In the genomic region with DNA sequence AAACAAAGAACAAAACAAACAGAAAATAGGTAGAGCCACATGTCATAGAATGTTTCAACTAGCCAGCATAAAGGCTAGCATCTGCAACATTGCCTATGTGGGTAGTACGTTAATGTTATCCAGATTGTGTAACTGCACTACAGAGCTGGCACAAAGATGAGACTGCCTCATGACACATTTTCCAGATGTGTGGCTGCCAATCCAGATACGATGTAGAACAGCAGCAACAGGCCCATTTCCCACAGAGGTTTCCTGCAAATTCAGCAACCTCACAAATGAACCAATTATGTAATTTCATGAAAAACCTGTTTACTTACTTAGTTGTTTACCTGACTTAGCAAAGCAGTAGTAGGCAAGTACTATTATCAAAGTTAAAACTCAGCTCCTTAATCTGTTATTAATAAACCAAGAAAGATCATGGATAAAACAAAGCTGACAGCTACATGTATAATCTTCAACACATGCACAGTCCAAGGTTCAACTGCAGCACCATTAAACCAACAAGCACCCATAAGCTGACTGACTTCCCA, we compare ENCODE assay signal across 22 mouse cellular contexts. TPM values are rescaled to one million over a fixed set of nuclear protein-coding genes. Genes with fewer than 3 reads are reported as not detected.
"Had no signal": no experiment of that assay in that cellular context is flagged by ENCODE, and none has a peak within 500 bp of the region (broad histone marks: within the 10 kb centered on the region; RNA-seq: fewer than 3 reads in every experiment).

No protein-coding gene starts in this region.

- H3K4me2 ChIP-seq: liver, embryonic 13.5 days; neural tube, embryonic 15.5 days had no signal

- H3K9me3 ChIP-seq: limb, embryonic 10.5 days; liver, embryonic 13.5 days; neural tube, embryonic 15.5 days had no signal

- H3K4me1 ChIP-seq: limb, embryonic 10.5 days; liver, embryonic 13.5 days; neural tube, embryonic 15.5 days had no signal

- H3K9ac ChIP-seq: liver, embryonic 13.5 days; liver, postnatal 0 days; neural tube, embryonic 15.5 days had no signal

- H3K27me3 ChIP-seq: liver, embryonic 13.5 days; neural tube, embryonic 15.5 days had no signal

- H3K4me3 ChIP-seq: left cerebral cortex, adult 2 months; limb, embryonic 10.5 days; liver, embryonic 13.5 days; myocyte; neural tube, embryonic 15.5 days had no signal

- H3K27ac ChIP-seq: kidney, postnatal 0 days; left cerebral cortex, adult 2 months; limb, embryonic 10.5 days; liver, embryonic 13.5 days; neural tube, embryonic 15.5 days had no signal

- DNase-seq: liver, embryonic 13.5 days; liver, postnatal 0 days; midbrain, embryonic 14.5 days; right cerebral cortex, adult 18-20 months; spleen, adult 18-20 months; thymus, adult 18-20 months; thymus, postnatal 14 days had no signal

- ATAC-seq: liver, postnatal 0 days had no signal

RNA-seq across cellular contexts. Expression of a gene that starts 54.5 kb away (rescaled TPM):
- total RNA-seq: layer of hippocampus, adult 8-10 months; layer of hippocampus, postnatal 14 days; left cerebral cortex, adult 2 months; left cerebral cortex, postnatal 14 days; megakaryocyte progenitor cell, adult 5-6 weeks had no signal
- polyA plus RNA-seq: intestine, embryonic 14.5 days; kidney, postnatal 0 days; large intestine, adult 2 months; limb, embryonic 10.5 days; limb, embryonic 14.5 days; liver, embryonic 13.5 days; liver, postnatal 0 days; lung, embryonic 16.5 days; midbrain, embryonic 14.5 days; myocyte; neural tube, embryonic 11.5 days; neural tube, embryonic 15.5 days; stomach, embryonic 14.5 days had no signal
